Mouse (Mus musculus): ENCODE results near the gene Ptpn21. TPM values are rescaled to one million over a fixed set of nuclear protein-coding genes. Genes with fewer than 3 reads are reported as not detected.

Ptpn21 gene
- polyA plus RNA-seq (2016; fragmentation: Nextera tagmentation; extraction: Ambion mirVana), result 9.3 and 9.8 TPM in 2 replicates

- Histone ChIP-seq H3K4me1 (peaks cover 30% of the 10 kb centered on the region), H3K27me3 (peaks cover 10% of the 10 kb centered on the region), H3K27ac (replicated peaks) (peak within 1 kb of the TSS; percentile 42), H3K4me2 (replicated peaks) (peak within 1 kb of the TSS; percentile 77), H3K4me3 (peak within 1 kb of the TSS; percentile 92), H3K9me3 (no peaks in the 10 kb centered on the region), H3K9ac (replicated peaks) (peak within 1 kb of the TSS; percentile 88), H3K36me3 (0 out of 2 replicates have a peak, but pooled peaks cover 3% of the 10 kb centered on the region)
- ATAC-seq (ENCODE audit: low FRiP score, low read depth), result peak; percentile 63
- under 1% methylated on average over 74 of the region's 75 CpGs for WGBS
These were observed at the start of gene Ptpn21 for GRCm38 (mm10) chr12:98736951-98737800. Gene Ptpn21 (minus strand): TSS chr12:98737405.

- Histone ChIP-seq H3K4me1 (no peaks in the 10 kb centered on the region), H3K27me3 (no peaks in the 10 kb centered on the region)
- WGBS, result 98% methylated on average over 1 of the region's 1 CpGs
These were observed 47.0 kb upstream of the Ptpn21 start for GRCm38 (mm10) chr12:98784251-98784650.

GRCm38 (mm10) chr12:98779148-98779547, 41.9 kb upstream of the Ptpn21 start:
- Histone ChIP-seq H3K9ac (replicated peaks) (no peak overlapping the region), H3K4me1 (no peaks in the 10 kb centered on the region), H3K4me3 (no peak overlapping the region), H3K9me3 (no peaks in the 10 kb centered on the region), H3K4me2 (replicated peaks) (no peak overlapping the region), H3K36me3 (peaks cover 81% of the 10 kb centered on the region), H3K27me3 (no peaks in the 10 kb centered on the region), H3K27ac (replicated peaks) (no peak overlapping the region)
- WGBS, result 78% methylated on average over 4 of the region's 4 CpGs
- no peak for ATAC-seq (ENCODE audit: low FRiP score, low read depth)

More at GRCm38 (mm10) chr12:98784251-98784650, 47.0 kb upstream of the Ptpn21 start:
- peaks cover 75% of the 10 kb centered on the region for H3K36me3 ChIP-seq
- H3K9me3 ChIP-seq, result no peaks in the 10 kb centered on the region
- H3K27ac ChIP-seq (replicated peaks), result no peak overlapping the region
- ATAC-seq (ENCODE audit: low FRiP score, low read depth), result no peak
- H3K4me3 ChIP-seq, result no peak overlapping the region
- no peak overlapping the region for H3K9ac ChIP-seq (replicated peaks)
- no peak overlapping the region for H3K4me2 ChIP-seq (replicated peaks)

- 87% methylated on average over 3 of the region's 3 CpGs for WGBS
- Histone ChIP-seq H3K36me3 (peaks cover 78% of the 10 kb centered on the region), H3K27me3 (no peaks in the 10 kb centered on the region), H3K4me1 (no peaks in the 10 kb centered on the region), H3K4me3 (no peak overlapping the region), H3K4me2 (replicated peaks) (no peak overlapping the region), H3K27ac (replicated peaks) (no peak overlapping the region), H3K9ac (replicated peaks) (no peak overlapping the region), H3K9me3 (no peaks in the 10 kb centered on the region)
- ATAC-seq (ENCODE audit: low FRiP score, low read depth), result no peak
These were observed 40.3 kb upstream of the Ptpn21 start for GRCm38 (mm10) chr12:98777509-98777908.

GRCm38 (mm10) chr12:98766241-98766640, 29.0 kb upstream of the Ptpn21 start:
- no peak overlapping the region for H3K4me2 ChIP-seq (replicated peaks)
- peaks cover 85% of the 10 kb centered on the region for H3K36me3 ChIP-seq
- no peaks in the 10 kb centered on the region for H3K9me3 ChIP-seq
- H3K9ac ChIP-seq (replicated peaks), result no peak overlapping the region
- H3K27ac ChIP-seq (replicated peaks), result no peak overlapping the region
- WGBS, result 99% methylated on average over 2 of the region's 2 CpGs
- H3K4me3 ChIP-seq, result no peak overlapping the region
- H3K27me3 ChIP-seq, result no peaks in the 10 kb centered on the region
- H3K4me1 ChIP-seq, result no peaks in the 10 kb centered on the region
- ATAC-seq (ENCODE audit: low FRiP score, low read depth), result no peak

- Histone ChIP-seq H3K27me3 (no peaks in the 10 kb centered on the region), H3K4me2 (replicated peaks) (no peak overlapping the region), H3K9me3 (no peaks in the 10 kb centered on the region), H3K36me3 (peaks cover 86% of the 10 kb centered on the region), H3K9ac (replicated peaks) (no peak overlapping the region), H3K27ac (replicated peaks) (no peak overlapping the region), H3K4me1 (no peaks in the 10 kb centered on the region), H3K4me3 (no peak overlapping the region)
- WGBS, result 89% methylated on average over 6 of the region's 6 CpGs
- ATAC-seq (ENCODE audit: low FRiP score, low read depth), result no peak
These were observed 22.5 kb upstream of the Ptpn21 start for GRCm38 (mm10) chr12:98759700-98760099.

GRCm38 (mm10) chr12:98757636-98758035, 20.4 kb upstream of the Ptpn21 start:
- H3K4me1 ChIP-seq, result no peaks in the 10 kb centered on the region
- H3K4me3 ChIP-seq, result no peak overlapping the region
- H3K27ac ChIP-seq (replicated peaks), result no peak overlapping the region
- no peak for ATAC-seq (ENCODE audit: low FRiP score, low read depth)
- H3K27me3 ChIP-seq, result no peaks in the 10 kb centered on the region
- no peaks in the 10 kb centered on the region for H3K9me3 ChIP-seq
- peaks cover 81% of the 10 kb centered on the region for H3K36me3 ChIP-seq
- no peak overlapping the region for H3K4me2 ChIP-seq (replicated peaks)
- H3K9ac ChIP-seq (replicated peaks), result no peak overlapping the region
- 91% methylated on average over 6 of the region's 6 CpGs for WGBS

GRCm38 (mm10) chr12:98747380-98747753, 10.2 kb upstream of the Ptpn21 start:
- no peaks in the 10 kb centered on the region for H3K36me3 ChIP-seq
- H3K9ac ChIP-seq (replicated peaks), result peak overlapping the region; percentile 89
- peak; percentile 53 for ATAC-seq (ENCODE audit: low FRiP score, low read depth)
- no peaks in the 10 kb centered on the region for H3K9me3 ChIP-seq
- H3K4me3 ChIP-seq, result peak overlapping the region; percentile 95
- 2% methylated on average over 14 of the region's 14 CpGs for WGBS
- no peaks in the 10 kb centered on the region for H3K27me3 ChIP-seq
- peak overlapping the region; percentile 94 for H3K27ac ChIP-seq (replicated peaks)
- H3K4me1 ChIP-seq, result peaks cover 24% of the 10 kb centered on the region
- peak overlapping the region; percentile 70 for H3K4me2 ChIP-seq (replicated peaks)

- Histone ChIP-seq H3K9me3 (no peaks in the 10 kb centered on the region), H3K4me2 (replicated peaks) (peak within 1 kb of the TSS; percentile 70), H3K27ac (replicated peaks) (peak within 1 kb of the TSS; percentile 94), H3K4me1 (peaks cover 24% of the 10 kb centered on the region), H3K4me3 (peak within 1 kb of the TSS; percentile 95), H3K36me3 (no peaks in the 10 kb centered on the region), H3K9ac (replicated peaks) (peak within 1 kb of the TSS; percentile 89), H3K27me3 (no peaks in the 10 kb centered on the region)
- ATAC-seq (ENCODE audit: low FRiP score, low read depth), result peak; percentile 94
- 1% methylated on average over 54 of the region's 87 CpGs for WGBS
These were observed 9.7 kb upstream of the Ptpn21 start, which contains the start of gene Zc3h14 for GRCm38 (mm10) chr12:98746746-98747379. Gene Zc3h14 (plus strand): TSS chr12:98746964.

- Histone ChIP-seq H3K27me3 (no peaks in the 10 kb centered on the region), H3K9ac (replicated peaks) (no peak overlapping the region), H3K4me2 (replicated peaks) (no peak overlapping the region), H3K27ac (replicated peaks) (no peak overlapping the region), H3K36me3 (no peaks in the 10 kb centered on the region), H3K4me3 (no peak overlapping the region), H3K9me3 (no peaks in the 10 kb centered on the region), H3K4me1 (peaks cover 24% of the 10 kb centered on the region)
- peak; percentile 35 for ATAC-seq (ENCODE audit: low FRiP score, low read depth)
- WGBS, result 17% methylated on average over 2 of the region's 2 CpGs
These were observed 8.9 kb upstream of the Ptpn21 start for GRCm38 (mm10) chr12:98746131-98746530.

GRCm38 (mm10) chr12:98745626-98746025, 8.4 kb upstream of the Ptpn21 start:
- H3K36me3 ChIP-seq, result no peaks in the 10 kb centered on the region
- WGBS, result 67% methylated on average over 4 of the region's 4 CpGs
- peaks cover 23% of the 10 kb centered on the region for H3K4me1 ChIP-seq
- no peak overlapping the region for H3K4me2 ChIP-seq (replicated peaks)
- H3K27me3 ChIP-seq, result 0 out of 2 replicates have a peak, but pooled peaks cover 1% of the 10 kb centered on the region
- ATAC-seq (ENCODE audit: low FRiP score, low read depth), result no peak
- H3K27ac ChIP-seq (replicated peaks), result no peak overlapping the region
- no peaks in the 10 kb centered on the region for H3K9me3 ChIP-seq
- H3K9ac ChIP-seq (replicated peaks), result no peak overlapping the region
- no peak overlapping the region for H3K4me3 ChIP-seq

GRCm38 (mm10) chr12:98741011-98741501, 3.9 kb upstream of the Ptpn21 start:
- 77% methylated on average over 3 of the region's 3 CpGs for WGBS
- peak; percentile 45 for ATAC-seq (ENCODE audit: low FRiP score, low read depth)
- Histone ChIP-seq H3K9me3 (no peaks in the 10 kb centered on the region), H3K4me3 (no peak overlapping the region), H3K4me2 (replicated peaks) (no peak overlapping the region), H3K4me1 (peaks cover 10% of the 10 kb centered on the region), H3K27ac (replicated peaks) (no peak overlapping the region), H3K36me3 (no peaks in the 10 kb centered on the region), H3K27me3 (peaks cover 10% of the 10 kb centered on the region), H3K9ac (replicated peaks) (no peak overlapping the region)

Measured in midbrain, embryonic 12.5 days (tissue).